Mouse (Mus musculus) right cerebral cortex, adult 18-20 months (tissue): Measurements from ENCODE around the gene 1700016H13Rik.

Source experiments
- DNase-seq: peaks from one replicate; pipeline ENCODE4 v3.0.0; 2022; ENCODE audit warnings: mixed read lengths

The 1700016H13Rik gene

DNA sequence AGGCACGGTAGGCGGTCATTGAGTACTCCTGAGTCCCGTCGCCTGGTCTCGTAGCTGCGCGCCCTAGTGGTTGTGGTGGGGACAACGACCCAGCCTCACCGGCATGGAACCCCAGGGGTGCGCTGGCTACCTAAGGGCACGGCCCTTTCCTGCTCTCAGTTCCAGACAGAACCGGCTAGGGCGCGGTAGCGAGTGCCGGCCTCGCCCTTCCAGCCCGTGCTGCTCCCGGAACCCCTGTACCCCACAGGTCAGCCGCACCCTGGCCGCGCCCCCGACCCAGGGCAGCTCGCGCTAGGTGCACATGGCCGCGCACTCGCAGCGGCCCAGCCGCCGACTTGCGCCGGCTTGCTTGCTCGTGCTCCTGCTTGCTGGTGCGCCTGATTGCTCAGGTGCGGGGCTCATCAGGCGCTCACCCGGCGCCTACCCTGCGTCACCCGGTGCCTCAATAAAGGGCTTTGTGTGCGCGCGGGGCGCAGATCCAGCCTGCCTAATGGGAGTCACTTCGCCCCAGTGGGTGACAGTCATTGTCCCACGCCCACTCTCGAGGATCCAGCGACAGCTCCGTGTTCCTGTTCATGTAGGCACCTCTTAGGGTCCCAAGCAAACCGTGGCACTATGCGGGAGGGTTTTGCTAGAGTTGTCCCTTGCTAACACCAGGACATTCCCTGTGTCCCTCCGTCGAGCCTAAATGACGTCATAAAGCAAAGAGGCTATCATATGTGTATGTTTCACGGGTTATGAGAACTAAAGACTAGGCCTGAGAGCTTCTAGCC lies at the start of gene 1700016H13Rik:
TSS of gene 1700016H13Rik (minus strand) at position 665 of the 773 bp plus-strand sequence.
- peak; percentile 29 for DNase-seq

- DNase-seq, result no peak
These were observed 49.5 kb upstream of the 1700016H13Rik start for GRCm38 (mm10) chr5:103705331-103705730.

- DNase-seq, result no peak
These were observed 46.7 kb upstream of the 1700016H13Rik start for GRCm38 (mm10) chr5:103702527-103702926.

DNA sequence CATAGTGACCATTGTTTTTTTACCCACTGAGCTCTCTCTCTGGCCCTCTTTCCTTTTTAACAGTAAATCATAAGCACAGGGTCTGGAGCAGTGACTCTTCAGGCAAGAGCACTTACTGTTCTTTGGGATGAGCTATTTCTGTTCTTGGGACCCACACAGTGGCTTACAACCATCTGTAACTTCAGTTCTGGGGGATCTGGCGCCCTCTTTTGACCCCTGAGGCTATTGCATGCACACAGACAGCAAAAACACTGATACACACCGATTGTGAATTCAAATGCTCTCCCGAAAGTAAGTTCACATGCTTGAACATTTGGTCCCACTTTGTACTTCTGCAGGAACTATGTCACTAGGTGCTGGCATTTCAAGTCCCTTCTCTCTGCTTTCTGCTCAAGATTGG lies 45.7 kb upstream of the 1700016H13Rik start:
- DNase-seq, result no peak

DNA sequence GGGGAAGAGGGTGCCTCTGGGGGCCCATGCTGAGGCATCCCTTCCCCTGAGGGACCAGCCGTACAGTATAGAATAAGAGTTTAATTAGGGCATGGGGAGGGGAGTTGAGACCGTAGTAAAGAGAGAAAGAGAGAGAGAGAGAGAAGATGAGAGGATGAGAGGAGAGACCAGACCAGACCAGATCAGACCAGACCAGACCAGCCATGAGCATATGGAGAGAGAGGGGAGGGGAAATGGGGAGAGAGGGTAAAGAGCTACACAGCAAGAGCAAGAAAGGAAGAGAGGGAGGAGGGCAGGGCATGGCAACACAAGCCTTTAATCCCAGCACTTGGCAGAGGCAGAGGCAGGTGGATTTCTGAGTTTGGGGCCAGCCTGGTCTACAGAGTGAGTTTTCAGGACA lies 44.9 kb upstream of the 1700016H13Rik start:
- DNase-seq, result no peak

DNA sequence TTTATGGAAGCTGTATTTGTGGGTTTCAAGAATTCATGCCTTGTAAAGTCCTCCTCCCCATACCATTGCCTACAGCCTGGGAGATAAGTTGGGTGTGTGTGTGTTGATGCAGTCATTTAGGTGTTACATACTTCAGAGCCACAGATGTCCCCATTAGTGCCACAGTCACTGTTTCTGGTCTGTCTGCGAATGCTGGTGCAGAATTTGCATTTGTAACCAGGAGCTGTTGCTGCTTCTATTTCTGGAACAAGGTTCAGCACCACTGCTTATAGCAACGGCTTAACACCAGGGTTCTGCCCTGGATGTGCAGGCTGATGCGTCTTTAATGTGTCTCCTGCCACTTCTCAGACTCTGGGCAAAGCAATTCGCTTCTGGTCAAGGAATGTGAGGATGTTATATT lies 43.7 kb upstream of the 1700016H13Rik start:
- DNase-seq, result no peak

DNA sequence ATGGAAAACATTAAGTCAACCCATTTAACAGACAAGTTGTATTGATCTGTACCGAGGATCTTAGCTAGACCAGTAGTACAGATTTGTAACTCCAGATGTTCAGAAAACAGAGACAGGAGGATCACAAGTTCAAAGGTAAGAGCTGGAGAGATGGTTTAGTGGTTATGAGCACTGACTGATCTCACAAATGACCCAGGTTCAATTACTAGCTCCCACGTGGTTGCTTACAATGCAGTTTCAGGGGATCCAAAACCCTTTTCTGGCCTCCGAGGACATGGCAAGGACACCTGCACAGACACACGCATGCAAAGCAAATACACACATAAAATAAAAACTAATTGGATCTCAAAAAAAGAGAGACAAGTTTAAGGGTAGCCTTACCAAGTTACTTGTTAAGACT lies 42.8 kb upstream of the 1700016H13Rik start:
- DNase-seq, result no peak

- DNase-seq, result no peak
These were observed 42.2 kb upstream of the 1700016H13Rik start for GRCm38 (mm10) chr5:103697875-103698491.

DNA sequence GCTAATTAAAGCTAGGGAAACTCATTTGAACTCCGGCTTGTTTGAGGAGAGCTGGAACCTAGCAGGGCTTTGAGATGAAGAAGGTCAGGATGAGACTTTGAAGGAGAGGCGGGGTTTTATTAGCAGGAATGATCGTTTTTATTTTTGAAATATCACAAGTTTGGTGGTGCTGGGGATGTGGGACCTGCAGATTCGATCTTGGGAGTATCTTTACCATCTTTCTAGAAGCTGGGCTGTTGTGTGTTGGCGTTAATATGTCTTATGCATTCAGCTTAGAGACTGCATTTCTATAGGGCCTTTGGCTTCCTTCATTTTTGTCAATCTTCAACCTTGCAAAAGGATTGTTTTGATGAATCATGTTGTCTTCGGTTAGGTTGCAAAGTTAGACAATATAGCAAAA lies 38.3 kb upstream of the 1700016H13Rik start:
- DNase-seq, result no peak

DNA sequence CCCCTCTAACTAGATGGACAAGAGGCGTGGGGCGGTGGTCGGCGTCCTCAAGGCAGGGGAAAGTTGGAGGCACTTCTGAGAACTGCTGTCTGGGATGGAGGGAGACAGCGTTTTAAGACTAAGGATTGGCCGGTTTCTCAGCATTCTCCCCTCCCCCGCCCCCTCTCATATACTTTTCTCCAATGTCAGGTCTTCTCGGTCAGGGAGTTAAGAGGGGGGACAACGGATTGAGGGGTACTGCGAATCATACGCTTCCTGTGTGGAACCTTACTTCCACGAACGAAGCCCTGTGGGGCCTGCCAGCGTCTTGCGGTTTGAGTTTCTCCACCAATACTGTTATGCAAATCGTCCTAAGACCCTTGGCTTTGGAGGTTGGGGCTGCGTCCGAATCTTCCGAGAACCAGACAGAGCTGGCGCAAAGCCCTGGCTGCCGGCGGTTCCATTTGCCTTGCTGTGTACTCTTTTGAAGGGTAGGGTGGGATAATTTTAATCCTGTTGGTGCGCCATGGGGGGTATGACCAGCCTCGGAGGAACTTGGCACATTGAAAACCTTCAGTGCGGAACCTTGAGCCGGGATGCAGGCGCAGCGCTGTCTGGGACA lies 37.3 kb upstream of the 1700016H13Rik start:
- peak; percentile 6 for DNase-seq

DNA sequence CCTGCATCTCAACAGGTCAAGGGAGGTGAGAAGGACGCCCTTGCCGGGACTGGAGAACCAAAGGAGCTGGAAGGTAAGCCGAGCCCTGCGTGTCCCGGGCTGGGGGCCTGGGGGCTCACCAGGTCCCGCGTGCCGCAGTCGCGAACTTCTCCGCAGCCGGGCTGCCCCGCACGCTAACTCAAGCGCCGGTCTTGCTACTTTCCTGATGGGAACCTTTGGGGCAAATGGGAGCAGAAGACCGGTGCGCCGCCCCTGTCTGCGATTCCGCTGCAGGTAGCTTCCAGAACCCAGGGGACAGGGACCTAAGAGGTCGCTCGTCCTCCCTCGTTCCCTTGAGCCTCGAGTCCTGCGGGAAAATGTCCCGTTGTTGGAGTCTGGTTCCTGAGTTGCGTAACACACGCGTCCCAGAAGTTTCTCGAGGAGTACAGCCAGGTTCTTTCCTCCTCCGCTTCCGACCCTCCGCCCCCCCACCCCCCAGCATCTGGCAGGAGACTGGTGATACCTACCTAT lies 36.8 kb upstream of the 1700016H13Rik start:
- DNase-seq, result peak; percentile 7

- DNase-seq, result peak; percentile 69
These were observed 36.1 kb upstream of the 1700016H13Rik start, which contains the start of gene Aff1 for GRCm38 (mm10) chr5:103691624-103692530. Aff1 (plus strand) TSS chr5:103692374.

GRCm38 (mm10) chr5:103691171-103691570 lies 35.4 kb upstream of the 1700016H13Rik start:
- DNase-seq, result no peak

DNA sequence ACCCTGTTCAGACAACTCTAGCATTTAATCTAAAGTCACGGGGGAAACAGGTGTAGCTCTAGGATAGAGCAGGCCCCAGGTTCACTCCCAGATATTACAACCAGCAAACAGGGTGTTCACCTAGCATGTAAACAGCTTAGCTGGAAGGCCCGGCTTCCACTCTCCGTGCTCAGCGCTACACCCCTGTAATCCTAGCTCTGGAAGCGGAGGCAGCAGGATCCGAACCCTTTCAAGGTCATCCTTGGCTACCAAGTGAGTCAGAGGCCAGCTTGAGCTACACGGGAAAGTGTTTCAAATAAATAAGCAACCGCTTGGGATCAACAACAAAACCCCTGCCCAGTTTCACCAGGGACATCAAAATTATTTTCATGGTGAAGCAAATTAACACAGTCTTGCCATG lies 34.4 kb upstream of the 1700016H13Rik start:
- DNase-seq, result no peak

GRCm38 (mm10) chr5:103689645-103690044 lies 33.8 kb upstream of the 1700016H13Rik start:
- DNase-seq, result no peak

DNA sequence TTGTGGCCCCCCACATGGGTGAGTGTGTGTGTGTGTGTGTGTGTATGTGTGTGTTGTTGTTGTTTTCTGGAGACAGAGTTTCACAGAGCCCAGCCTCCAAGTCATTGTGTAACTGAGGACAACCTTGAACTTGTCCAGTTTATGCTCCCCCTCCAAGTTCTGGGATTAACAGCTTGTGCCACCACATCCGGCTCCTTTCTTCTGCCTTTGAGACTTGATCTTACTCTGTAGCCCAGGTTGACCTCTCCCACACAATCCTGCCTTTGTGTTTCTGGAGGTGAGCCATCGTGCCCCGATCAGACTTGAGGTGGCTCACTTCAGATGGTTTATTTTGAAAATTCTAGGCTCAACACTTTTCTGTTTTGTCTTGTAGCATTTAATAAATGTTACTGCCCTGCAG lies 26.0 kb upstream of the 1700016H13Rik start:
- DNase-seq, result no peak

GRCm38 (mm10) chr5:103680381-103680780 lies 24.6 kb upstream of the 1700016H13Rik start:
- DNase-seq, result peak; percentile 80

GRCm38 (mm10) chr5:103678974-103679373 lies 23.2 kb upstream of the 1700016H13Rik start:
- DNase-seq, result no peak

DNA sequence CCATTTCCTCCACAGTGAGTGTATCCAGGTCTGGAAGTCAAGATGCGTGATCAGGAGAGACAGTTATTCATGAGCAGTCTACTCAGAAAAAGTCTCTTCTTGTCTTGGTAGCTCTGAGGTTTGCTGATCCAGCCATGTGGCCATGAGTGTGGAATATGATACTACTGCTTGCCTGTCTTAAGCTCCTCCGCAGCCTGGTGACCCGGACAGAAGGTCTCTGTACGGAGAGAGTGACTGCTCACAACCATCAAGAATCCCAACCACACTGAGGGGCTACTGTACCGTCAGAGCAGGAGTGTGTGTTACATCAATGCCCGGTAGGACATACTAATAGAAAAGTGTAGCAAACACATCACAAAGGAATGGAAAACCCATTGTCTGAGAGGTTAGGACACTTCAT lies 22.1 kb upstream of the 1700016H13Rik start:
- no peak for DNase-seq

GRCm38 (mm10) chr5:103676289-103676881 lies 20.6 kb upstream of the 1700016H13Rik start:
- no peak for DNase-seq

DNA sequence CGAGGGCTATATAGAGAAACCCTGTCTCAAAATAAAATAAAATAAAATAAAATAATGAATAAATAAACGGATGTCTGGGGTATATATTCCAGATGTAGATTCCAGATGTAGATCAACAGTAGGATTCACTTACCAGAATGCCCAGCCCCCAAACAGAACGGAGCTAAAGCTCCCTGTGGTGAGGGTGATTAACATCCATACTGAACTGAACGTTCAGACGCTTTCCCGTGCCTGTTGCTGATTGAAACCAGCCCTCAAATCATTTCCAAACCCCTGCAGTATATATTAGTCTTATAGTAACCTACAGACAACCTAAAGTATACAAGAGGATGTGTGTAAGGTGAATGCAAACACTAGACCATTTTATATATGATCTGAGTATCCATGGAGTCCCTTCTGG lies 18.7 kb upstream of the 1700016H13Rik start:
- no peak for DNase-seq

DNA sequence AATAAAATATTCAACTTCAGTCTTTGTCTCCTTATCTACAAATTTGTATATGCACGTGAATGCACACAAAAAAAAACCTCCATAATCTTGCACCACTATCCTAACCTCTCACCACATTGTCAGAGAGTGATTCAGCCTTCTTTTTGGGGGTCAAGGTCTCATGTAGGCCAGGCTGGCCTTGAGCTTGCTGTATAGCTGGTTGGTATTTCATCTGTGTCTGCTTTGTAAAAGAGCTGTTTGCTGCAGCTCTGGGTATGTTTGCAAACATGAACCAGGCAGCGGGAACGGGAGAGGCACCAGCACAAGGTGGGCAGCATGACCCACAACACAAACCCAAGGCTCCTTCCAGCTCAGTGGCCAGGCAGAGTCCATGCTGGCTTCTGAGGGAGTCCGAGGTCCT lies 17.8 kb upstream of the 1700016H13Rik start:
- DNase-seq, result no peak
